Mouse (Mus musculus): ENCODE results near the gene Ttc17.

DNA sequence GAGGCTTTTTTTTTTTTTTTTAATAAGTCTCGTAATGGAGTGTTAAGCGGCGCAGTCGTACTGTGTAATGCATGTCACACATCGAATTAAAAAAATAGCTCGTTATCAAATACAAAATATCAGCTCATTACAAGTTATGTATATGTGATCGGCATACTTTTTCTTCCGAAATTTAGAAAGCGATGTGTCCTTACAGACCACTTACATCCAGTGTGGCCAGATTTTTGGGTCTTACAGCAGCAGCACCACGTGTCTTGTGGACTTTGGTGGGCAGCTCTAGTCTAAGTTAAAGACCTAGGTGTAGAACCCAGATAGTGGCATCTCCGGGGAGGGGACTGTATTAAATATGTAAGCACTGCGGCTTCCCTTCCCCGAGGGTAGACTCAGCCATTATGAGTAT lies 532 bp upstream of the Ttc17 start:
- TF ChIP-seq CTCF (IDR thresholded peaks at IDR 0.05; ENCODE audit: low read depth, low read length) (no peak), POLR2A (IDR thresholded peaks at IDR 0.05; ENCODE audit: extremely low read depth, insufficient read depth, low read length) (no peak)
